Mouse (Mus musculus) CD8-positive naive resting alpha-beta T cell, adult 57 days (primary cell): Measurements from ENCODE around the gene Cog1. TPM values are rescaled to one million over a fixed set of nuclear protein-coding genes. Genes with fewer than 3 reads are reported as not detected.

Experiments
- total RNA-seq: library from RNA; stranded (reverse); gene quantifications from one replicate; pipeline ENCODE4 v1.2.4, GENCODE M21; 2023

The Cog1 gene
- total RNA-seq = 37.2 TPM

DNA sequence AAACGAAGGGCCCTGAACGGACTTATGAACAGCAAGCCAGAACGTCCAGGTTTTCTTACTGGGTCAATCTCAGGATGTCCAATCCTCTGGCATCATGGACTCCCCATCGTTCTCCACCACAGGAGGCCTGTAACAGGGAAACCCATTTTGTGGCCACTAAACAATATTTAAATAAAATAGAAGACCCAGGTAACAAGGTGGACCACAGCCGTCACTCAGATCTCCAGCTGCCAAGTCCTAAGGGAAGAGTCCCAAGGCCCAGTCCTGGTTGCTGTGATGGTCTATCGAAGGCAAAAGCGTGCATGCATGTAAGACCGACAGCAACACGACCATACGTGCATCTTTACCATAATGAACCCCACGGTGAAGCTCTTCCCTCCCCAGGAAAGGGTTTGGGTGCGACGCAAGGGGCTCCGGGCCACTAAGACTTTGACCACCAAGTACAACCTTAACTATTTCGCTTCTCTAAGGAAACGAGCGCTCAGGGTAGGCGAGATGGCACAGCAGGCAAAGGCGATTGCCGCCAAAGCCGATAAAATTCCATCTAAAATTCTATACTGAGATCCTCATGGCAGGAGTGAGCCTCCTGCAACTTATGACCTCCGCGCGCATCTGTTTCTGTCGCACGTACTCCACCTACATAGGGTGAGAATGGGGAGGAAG is at the start of gene Cog1:
TSS of gene Cog1 (plus strand) at position 480 of the 663 bp plus-strand sequence.

DNA sequence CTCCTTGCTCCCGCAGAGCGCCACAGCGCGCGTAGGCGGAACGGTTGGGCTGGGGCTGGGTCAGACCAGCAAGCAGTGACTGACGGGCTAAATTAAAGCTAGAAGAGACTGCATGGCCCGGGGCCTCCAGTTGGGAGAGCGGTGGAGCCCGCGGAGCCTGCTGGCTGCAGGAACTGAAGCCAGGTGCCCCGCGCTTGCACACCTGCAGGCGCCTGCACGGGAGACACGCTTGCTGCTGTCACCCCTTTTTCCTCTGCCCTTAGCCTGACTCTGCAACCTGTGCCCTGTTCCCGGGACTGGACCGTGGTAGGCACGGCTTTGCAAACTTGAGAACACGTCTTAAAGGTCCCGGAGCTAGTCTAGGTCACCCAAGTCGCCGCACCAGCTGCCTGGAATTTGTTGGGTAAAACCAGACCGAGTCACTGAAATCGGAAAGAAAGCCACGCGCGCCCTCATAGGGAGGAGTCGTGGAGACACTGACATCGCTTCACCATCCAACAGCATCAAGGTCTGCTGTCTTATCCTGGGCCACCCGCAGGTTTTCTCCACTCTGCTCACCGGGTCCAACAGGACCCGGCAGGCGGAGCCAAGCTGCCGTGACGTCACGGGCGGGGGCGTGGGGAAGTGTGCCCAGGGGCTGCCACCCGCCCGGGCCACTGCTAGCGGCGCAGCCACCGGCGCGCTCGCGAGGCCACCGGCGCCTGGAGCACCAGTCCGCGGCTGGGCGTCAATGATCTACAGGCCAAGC is 30.1 kb upstream of the Cog1 start, which contains the start of gene Sstr2:
TSS of gene Sstr2 (plus strand) at position 671 of the 748 bp plus-strand sequence.

DNA sequence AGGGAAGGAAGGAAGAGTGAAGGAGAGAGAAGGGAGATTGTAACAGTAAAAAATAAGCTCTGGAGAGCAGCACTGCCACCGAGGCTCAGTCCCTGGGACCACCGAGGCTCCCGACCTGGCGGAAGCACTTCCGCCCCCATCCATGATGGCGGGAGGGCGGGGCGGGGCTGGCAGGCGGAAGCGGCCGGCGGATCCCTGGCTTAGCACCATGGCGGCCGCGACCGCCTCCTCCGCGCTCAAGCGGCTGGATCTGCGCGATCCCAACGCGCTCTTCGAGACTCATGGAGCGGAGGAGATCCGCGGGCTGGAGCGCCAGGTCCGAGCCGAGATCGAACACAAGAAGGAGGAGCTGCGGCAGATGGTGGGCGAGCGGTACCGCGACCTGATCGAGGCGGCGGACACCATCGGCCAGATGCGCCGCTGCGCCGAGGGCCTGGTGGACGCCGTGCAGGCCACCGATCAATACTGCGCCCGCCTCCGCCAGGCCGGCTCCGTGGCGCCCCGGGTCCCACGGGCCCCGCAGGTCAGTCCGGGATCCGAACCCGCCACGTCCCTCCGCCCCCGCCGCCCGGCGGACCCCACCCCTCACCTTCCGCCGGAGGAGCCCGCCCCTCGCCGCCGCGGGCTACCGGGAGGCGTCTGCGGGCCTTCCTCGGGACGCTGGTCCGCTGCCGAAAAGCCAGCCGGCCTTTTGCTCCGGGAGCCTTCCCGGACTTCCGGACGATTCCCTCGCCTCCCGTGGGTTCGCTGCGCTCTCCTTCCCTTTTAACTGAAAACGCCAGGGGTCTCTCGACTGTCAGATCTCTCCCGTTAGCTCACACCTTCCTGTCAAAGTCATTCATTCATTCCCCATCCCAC is 613 bp downstream of the Cog1 start, which contains the start of gene Slc39a11:
TSS of gene Slc39a11 (minus strand) at position 727 of the 858 bp plus-strand sequence.

DNA sequence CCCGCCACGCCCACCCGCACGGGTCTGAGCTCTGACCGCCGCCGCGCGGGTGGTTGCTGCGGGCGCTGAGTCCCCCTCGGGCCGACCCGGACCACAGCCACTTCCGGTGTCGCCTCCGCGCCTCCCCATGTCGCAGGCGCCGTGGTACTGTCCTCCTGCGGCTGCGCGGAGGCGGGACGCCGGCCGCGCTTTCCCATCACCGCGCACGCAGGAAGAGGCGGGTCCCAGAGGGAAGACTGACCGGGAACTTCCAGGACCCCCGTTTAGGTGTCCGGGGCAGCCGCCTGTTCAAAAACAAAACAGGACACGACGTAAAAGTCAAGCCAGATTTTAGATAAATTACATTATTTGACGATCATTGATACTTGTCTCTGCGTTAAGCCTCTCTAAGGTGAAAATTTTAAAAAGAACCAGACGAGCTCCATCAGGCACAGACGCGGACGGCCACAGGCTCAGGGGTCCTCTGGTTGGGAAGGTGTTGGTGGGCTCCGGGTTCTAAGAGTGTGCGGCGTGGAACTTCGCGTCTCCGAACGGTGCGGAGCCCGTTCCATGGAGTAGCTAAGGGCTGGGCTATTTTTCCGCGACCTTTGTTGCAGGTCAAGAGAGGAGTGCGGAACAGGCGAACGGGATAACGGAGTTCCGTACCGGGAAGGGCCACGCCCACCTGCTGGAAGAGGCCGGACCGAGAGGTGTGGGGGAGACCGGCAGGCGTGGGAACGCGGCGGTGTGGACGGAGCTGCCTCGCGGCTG is 35.2 kb downstream of the Cog1 start, which contains the start of the genes Fam104a and D11Wsu47e:
TSS of gene Fam104a (minus strand) at position 199 of the 750 bp plus-strand sequence.
TSS of gene D11Wsu47e (plus strand) at position 456 of the 750 bp plus-strand sequence.

DNA sequence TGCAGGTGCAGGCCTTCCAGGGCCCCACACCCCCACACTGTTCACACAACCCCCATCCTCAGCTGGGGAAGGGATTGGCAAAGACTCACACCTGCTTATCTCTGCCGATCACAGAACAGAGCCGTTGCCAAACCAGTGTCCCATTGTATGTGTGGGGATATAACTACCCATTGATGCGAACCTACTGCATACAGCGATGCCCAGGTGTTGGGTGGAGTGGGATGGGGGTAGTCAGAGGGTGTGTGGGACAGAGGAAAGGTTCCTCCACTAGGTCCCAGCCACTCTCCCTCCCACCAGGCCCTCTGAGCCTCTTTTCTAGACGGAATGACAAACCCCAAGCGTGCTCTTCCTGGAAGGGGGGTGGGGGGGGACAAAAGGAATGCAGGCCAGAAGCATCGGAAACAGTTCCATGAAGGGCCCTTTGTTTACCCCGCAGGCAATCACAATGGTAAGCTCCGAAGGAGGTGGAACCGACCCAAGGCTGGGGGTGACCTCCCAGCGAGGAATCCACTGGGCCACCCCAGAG is 60.8 kb downstream of the Cog1 start, which contains the start of gene Cpsf4l:
TSS of gene Cpsf4l (minus strand) at position 287 of the 526 bp plus-strand sequence.

Other genes with a start within 250 kb of the Cog1 start
- not detected for gene Sstr2, start 29.8 kb upstream of the Cog1 start, total RNA-seq
- gene Slc39a11, start 910 bp downstream of the Cog1 start, total RNA-seq = 15.1 TPM
- gene Fam104a, start 35.0 kb downstream of the Cog1 start, total RNA-seq = 21.2 TPM
- 14.5 TPM for gene D11Wsu47e, start 35.2 kb downstream of the Cog1 start, total RNA-seq
- not detected for gene Cpsf4l, start 60.8 kb downstream of the Cog1 start, total RNA-seq
- 2.5 TPM for gene Cdc42ep4, start 102.7 kb downstream of the Cog1 start, total RNA-seq